Mouse (Mus musculus) neural tube, embryonic 11.5 days (tissue): Measurements from ENCODE around the gene Aimp2. TPM values are rescaled to one million over a fixed set of nuclear protein-coding genes. Genes with fewer than 3 reads are reported as not detected.
A peak's percentile ranks its signal among the peaks of the same experiment; 100 is the strongest.

Experiments
- ATAC-seq: fragments of 200-750 bp; cut with Nextera tagmentation; 2 replicates; pipeline ENCODE4 v1.8.0; 2017; ENCODE audit warnings: moderate number of reproducible peaks, mild to moderate bottlenecking, moderate TSS enrichment, moderate library complexity; ENCODE audit not compliant: insufficient read depth, low FRiP score, low TSS enrichment
- DNase-seq: peaks from one replicate; pipeline ENCODE4 v3.0.0-alpha.2; 2015; ENCODE audit warnings: low spot score
- H3K27ac ChIP-seq: fragments of 300-500 bp; sonication (generic); 2 replicates; pipeline ENCODE4 v1.5.1; 2014; ENCODE audit warnings: low read depth, mild to moderate bottlenecking, low read length
- H3K27me3 ChIP-seq: fragments of 300-500 bp; sonication (generic); 2 replicates; pipeline ENCODE4 v1.6.1; 2014; ENCODE audit warnings: mild to moderate bottlenecking, low read length, mixed read lengths; ENCODE audit not compliant: control insufficient read depth, insufficient read depth
- H3K36me3 ChIP-seq: fragments of 300-500 bp; sonication (generic); 2 replicates; pipeline ENCODE4 v1.6.1; 2014; ENCODE audit warnings: mild to moderate bottlenecking, low read length, moderate library complexity, mixed read lengths; ENCODE audit not compliant: control insufficient read depth, insufficient read depth
- H3K4me1 ChIP-seq: fragments of 300-500 bp; sonication (generic); 2 replicates; pipeline ENCODE4 v1.6.1; 2014; ENCODE audit warnings: low read length, mixed read lengths; ENCODE audit not compliant: control insufficient read depth, insufficient read depth
- H3K4me2 ChIP-seq: fragments of 300-500 bp; sonication (generic); 2 replicates; pipeline ENCODE4 v1.6.1; 2014; ENCODE audit warnings: low read depth, mild to moderate bottlenecking, moderate library complexity
- H3K4me3 ChIP-seq: fragments of 300-500 bp; sonication (generic); 2 replicates; pipeline ENCODE4 v1.5.1; 2014; ENCODE audit warnings: low read depth, low read length
- H3K9ac ChIP-seq: fragments of 300-500 bp; sonication (generic); 2 replicates; pipeline ENCODE4 v1.6.1; 2014; ENCODE audit warnings: mild to moderate bottlenecking, low read length
- H3K9me3 ChIP-seq: fragments of 300-500 bp; sonication (generic); 2 replicates; pipeline ENCODE4 v1.6.1; 2016; ENCODE audit warnings: low read length; ENCODE audit not compliant: control insufficient read depth
- WGBS: fragments of 180-500 bp; shearing (Covaris S2); extraction: QIAGEN DNeasy Blood & Tissue Kit; methylation state at CpG from one replicate; pipeline ENCODE4 v1.1.7; 2014; 5-methylcytosine and 5-hydroxymethylcytosine counted together
- polyA plus RNA-seq: library from polyadenylated mRNA; unstranded; fragments of >200 nt; fragmentation: Nextera tagmentation; extraction: Ambion mirVana; gene quantifications from 2 replicates; pipeline ENCODE4 v1.2.1, GENCODE M21; 2014

Gene Aimp2
- 98.2 and 110 TPM in 2 replicates for polyA plus RNA-seq

GRCm38 (mm10) chr5:143909417-143910400, at the start of gene Aimp2, which contains the start of gene Pms2:
Gene Aimp2 (minus strand): TSS chr5:143909847.
Gene Pms2 (plus strand): TSS chr5:143909964.
- H3K27ac ChIP-seq, result peak within 1 kb of the TSS; percentile 50; the same call in 1 of the 2 replicates
- H3K27me3 ChIP-seq, result no peaks in the 10 kb centered on the region
- H3K9me3 ChIP-seq, result no peaks in the 10 kb centered on the region
- H3K4me2 ChIP-seq, result peak within 1 kb of the TSS; percentile 83
- peak; percentile 96 for DNase-seq
- peak within 1 kb of the TSS; percentile 56 for H3K4me3 ChIP-seq
- H3K4me1 ChIP-seq, result peaks cover 12% of the 10 kb centered on the region
- WGBS, result under 1% methylated on average over 70 of the region's 70 CpGs
- ATAC-seq, result peak; percentile 98
- H3K9ac ChIP-seq, result peak within 1 kb of the TSS; percentile 63
- peaks cover 4% of the 10 kb centered on the region for H3K36me3 ChIP-seq

GRCm38 (mm10) chr5:143957101-143957500, 47.5 kb upstream of the Aimp2 start:
- Histone ChIP-seq H3K9me3 (no peaks in the 10 kb centered on the region), H3K4me2 (no peak overlapping the region), H3K27me3 (no peaks in the 10 kb centered on the region), H3K36me3 (no peaks in the 10 kb centered on the region), H3K4me1 (no peaks in the 10 kb centered on the region), H3K9ac (no peak overlapping the region), H3K27ac (no peak overlapping the region), H3K4me3 (no peak overlapping the region)
- ATAC-seq (no peak), DNase-seq (no peak)
- 92% methylated on average over 6 of the region's 6 CpGs for WGBS

- DNase-seq (no peak), ATAC-seq (no peak)
- Histone ChIP-seq H3K27me3 (no peaks in the 10 kb centered on the region), H3K4me2 (no peak overlapping the region), H3K36me3 (no peaks in the 10 kb centered on the region), H3K4me1 (no peaks in the 10 kb centered on the region), H3K9me3 (no peaks in the 10 kb centered on the region), H3K9ac (no peak overlapping the region), H3K27ac (no peak overlapping the region), H3K4me3 (no peak overlapping the region)
- WGBS, result 39% methylated on average over 5 of the region's 5 CpGs
Measured at GRCm38 (mm10) chr5:143950016-143950415, 40.4 kb upstream of the Aimp2 start.

GRCm38 (mm10) chr5:143948361-143948760, 38.7 kb upstream of the Aimp2 start:
- 89% methylated on average over 12 of the region's 12 CpGs for WGBS
- Histone ChIP-seq H3K27ac (no peak overlapping the region), H3K9ac (no peak overlapping the region), H3K27me3 (no peaks in the 10 kb centered on the region), H3K36me3 (no peaks in the 10 kb centered on the region), H3K4me3 (no peak overlapping the region), H3K9me3 (no peaks in the 10 kb centered on the region), H3K4me2 (no peak overlapping the region), H3K4me1 (no peaks in the 10 kb centered on the region)
- ATAC-seq, result no peak
- no peak for DNase-seq

GRCm38 (mm10) chr5:143943231-143944125, 33.8 kb upstream of the Aimp2 start:
- no peaks in the 10 kb centered on the region for H3K27me3 ChIP-seq
- no peak overlapping the region for H3K27ac ChIP-seq
- no peak for ATAC-seq
- H3K4me3 ChIP-seq, result no peak overlapping the region
- no peak overlapping the region for H3K4me2 ChIP-seq
- no peaks in the 10 kb centered on the region for H3K9me3 ChIP-seq
- 87% methylated on average over 14 of the region's 14 CpGs for WGBS
- H3K36me3 ChIP-seq, result no peaks in the 10 kb centered on the region
- no peak for DNase-seq
- H3K9ac ChIP-seq, result no peak overlapping the region
- H3K4me1 ChIP-seq, result no peaks in the 10 kb centered on the region

GRCm38 (mm10) chr5:143941588-143941987, 31.9 kb upstream of the Aimp2 start:
- no peak for DNase-seq
- no peak overlapping the region for H3K9ac ChIP-seq
- no peak overlapping the region for H3K27ac ChIP-seq
- no peak for ATAC-seq
- H3K9me3 ChIP-seq, result no peaks in the 10 kb centered on the region
- no peak overlapping the region for H3K4me3 ChIP-seq
- no peaks in the 10 kb centered on the region for H3K27me3 ChIP-seq
- no peaks in the 10 kb centered on the region for H3K4me1 ChIP-seq
- 23% methylated on average over 10 of the region's 10 CpGs for WGBS
- H3K4me2 ChIP-seq, result no peak overlapping the region
- no peaks in the 10 kb centered on the region for H3K36me3 ChIP-seq

GRCm38 (mm10) chr5:143936156-143936555, 26.5 kb upstream of the Aimp2 start:
- H3K27me3 ChIP-seq, result no peaks in the 10 kb centered on the region
- no peak overlapping the region for H3K4me2 ChIP-seq
- H3K36me3 ChIP-seq, result no peaks in the 10 kb centered on the region
- H3K4me3 ChIP-seq, result no peak overlapping the region
- H3K9me3 ChIP-seq, result no peaks in the 10 kb centered on the region
- ATAC-seq (no peak), DNase-seq (no peak)
- no peak overlapping the region for H3K27ac ChIP-seq
- H3K4me1 ChIP-seq, result no peaks in the 10 kb centered on the region
- 90% methylated on average over 9 of the region's 9 CpGs for WGBS
- H3K9ac ChIP-seq, result no peak overlapping the region

- Histone ChIP-seq H3K9ac (no peak overlapping the region), H3K4me3 (no peak overlapping the region), H3K4me2 (no peak overlapping the region), H3K36me3 (peaks cover 4% of the 10 kb centered on the region), H3K27me3 (no peaks in the 10 kb centered on the region), H3K9me3 (no peaks in the 10 kb centered on the region), H3K27ac (no peak overlapping the region), H3K4me1 (no peaks in the 10 kb centered on the region)
- DNase-seq (no peak), ATAC-seq (no peak)
- 82% methylated on average over 1 of the region's 1 CpGs for WGBS
Measured at GRCm38 (mm10) chr5:143933875-143934274, 24.2 kb upstream of the Aimp2 start.
